Mouse (Mus musculus): Measurements from ENCODE around the gene Spag9. TPM values are rescaled to one million over a fixed set of nuclear protein-coding genes. Genes with fewer than 3 reads are reported as not detected.

The Spag9 gene
- polyA plus RNA-seq, 1 experiment = 62.4 TPM

DNA sequence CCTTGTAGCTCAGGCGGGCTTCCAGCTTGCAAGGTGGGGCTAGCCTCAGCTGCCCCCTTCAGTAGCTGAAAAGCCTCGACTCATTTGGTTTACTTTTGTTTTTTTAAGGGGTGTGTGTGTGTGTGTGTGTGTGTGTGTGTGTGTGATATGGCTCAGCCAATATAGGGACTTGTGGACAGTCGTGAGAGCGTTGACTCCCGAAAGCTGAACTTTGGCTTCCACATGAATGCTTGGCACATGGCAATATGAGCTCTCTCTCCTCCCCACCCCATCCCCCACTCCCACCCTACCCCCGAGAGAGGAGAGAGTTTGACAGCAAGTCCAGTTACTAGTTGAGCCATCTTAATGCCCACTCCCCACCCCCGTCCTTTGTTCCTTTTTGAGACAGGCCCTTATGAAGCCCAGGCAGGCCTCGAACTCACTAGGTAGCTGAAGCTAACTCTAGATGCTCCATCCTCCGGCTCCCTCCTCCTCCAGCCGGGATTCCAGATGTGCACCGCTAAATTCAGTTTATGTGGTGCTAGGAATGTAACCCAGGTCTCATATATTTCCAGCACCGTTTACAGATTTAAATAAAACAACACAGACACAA, 152.3 kb downstream of the Spag9 start:
- H3K27ac ChIP-seq (ENCODE audit: insufficient read depth, low read depth, low read length) = no peak overlapping the region
- no peak overlapping the region for H3K4me3 ChIP-seq (ENCODE audit: insufficient read depth, low read length)
- peaks cover 15% of the 10 kb centered on the region for H3K4me1 ChIP-seq (ENCODE audit: control insufficient read depth, insufficient read depth, low read length)
- TF ChIP-seq POLR2A (IDR thresholded peaks at IDR 0.05; ENCODE audit: borderline replicate concordance, low read depth, low read length) = no peak
- TF ChIP-seq CTCF (IDR thresholded peaks at IDR 0.05; ENCODE audit: low read depth, low read length) = no peak

DNA sequence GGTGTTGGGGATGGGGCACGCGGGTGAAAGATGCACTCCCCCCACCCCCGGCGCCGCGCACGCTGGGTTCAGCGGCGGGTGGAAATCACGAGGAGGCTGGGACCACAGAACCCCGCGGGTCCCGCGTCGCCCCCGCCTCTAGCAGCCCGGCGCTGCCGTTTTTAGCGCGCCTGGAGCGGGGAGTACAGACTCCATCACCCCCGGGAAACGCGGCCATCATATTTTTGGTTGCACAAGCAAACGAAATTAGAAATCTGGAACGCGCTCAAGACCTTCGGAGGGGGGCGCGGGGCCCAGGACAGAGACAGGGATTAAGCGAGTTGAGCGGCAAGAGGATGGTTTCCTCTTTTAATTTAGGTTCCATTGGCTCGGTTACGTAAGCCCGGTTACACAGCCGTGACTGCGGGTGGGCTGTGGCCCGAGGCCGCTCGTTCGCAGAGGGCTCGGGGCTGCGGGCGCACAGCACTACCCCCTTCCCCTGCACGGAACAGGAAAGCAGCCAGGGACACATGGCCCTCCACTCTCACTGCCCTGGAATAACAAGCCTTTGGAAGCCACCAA, 153.1 kb downstream of the Spag9 start:
- TF ChIP-seq CTCF (IDR thresholded peaks at IDR 0.05; ENCODE audit: low read depth, low read length) (no peak), POLR2A (IDR thresholded peaks at IDR 0.05; ENCODE audit: borderline replicate concordance, low read depth, low read length) (no peak)
- H3K4me1 ChIP-seq (ENCODE audit: control insufficient read depth, insufficient read depth, low read length) = peaks cover 13% of the 10 kb centered on the region
- H3K4me3 ChIP-seq (ENCODE audit: insufficient read depth, low read length) = peak overlapping the region; percentile 57
- no peak overlapping the region for H3K27ac ChIP-seq (ENCODE audit: insufficient read depth, low read depth, low read length)

DNA sequence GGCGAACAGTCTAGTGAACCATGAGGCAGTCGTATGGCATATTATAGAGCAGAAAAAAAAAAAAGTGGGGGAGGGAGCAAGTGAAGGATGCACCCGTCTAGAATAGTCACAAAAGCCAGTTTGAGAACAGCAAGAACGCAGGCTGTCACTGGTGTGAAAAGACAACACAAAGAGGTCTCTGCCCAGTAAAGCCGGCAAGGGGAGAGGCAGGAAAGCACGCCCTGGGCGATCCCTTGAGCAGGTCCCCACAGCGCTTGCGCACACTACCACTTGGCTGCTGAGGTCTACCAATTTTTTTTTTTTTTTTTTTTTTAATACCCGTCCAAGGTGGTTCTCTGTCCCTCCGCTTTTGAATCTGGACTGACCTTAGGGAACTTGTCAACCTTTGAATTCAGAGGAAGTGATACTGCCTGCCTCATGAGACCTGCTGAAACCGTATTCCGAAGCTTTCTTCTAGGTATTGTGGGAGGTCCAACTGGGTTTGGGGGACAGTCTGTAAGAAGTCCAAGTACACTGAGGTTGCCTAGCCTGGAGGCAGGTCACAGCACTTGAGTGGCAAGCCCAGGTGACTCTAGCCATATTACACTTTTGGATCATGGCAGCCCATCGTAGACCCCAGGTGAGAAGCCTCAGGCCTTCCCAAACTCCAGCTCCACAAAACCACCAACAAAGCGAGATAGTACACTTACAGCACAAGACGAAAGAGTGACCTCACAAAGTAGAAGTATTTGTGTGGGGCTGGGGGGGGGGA, 153.8 kb downstream of the Spag9 start:
- TF ChIP-seq CTCF (IDR thresholded peaks at IDR 0.05; ENCODE audit: low read depth, low read length) = no peak
- TF ChIP-seq POLR2A (IDR thresholded peaks at IDR 0.05; ENCODE audit: borderline replicate concordance, low read depth, low read length) = no peak
- Histone ChIP-seq H3K27ac (ENCODE audit: insufficient read depth, low read depth, low read length) (no peak overlapping the region), H3K4me3 (ENCODE audit: insufficient read depth, low read length) (peak overlapping the region; percentile 57), H3K4me1 (ENCODE audit: control insufficient read depth, insufficient read depth, low read length) (peaks cover 10% of the 10 kb centered on the region)

DNA sequence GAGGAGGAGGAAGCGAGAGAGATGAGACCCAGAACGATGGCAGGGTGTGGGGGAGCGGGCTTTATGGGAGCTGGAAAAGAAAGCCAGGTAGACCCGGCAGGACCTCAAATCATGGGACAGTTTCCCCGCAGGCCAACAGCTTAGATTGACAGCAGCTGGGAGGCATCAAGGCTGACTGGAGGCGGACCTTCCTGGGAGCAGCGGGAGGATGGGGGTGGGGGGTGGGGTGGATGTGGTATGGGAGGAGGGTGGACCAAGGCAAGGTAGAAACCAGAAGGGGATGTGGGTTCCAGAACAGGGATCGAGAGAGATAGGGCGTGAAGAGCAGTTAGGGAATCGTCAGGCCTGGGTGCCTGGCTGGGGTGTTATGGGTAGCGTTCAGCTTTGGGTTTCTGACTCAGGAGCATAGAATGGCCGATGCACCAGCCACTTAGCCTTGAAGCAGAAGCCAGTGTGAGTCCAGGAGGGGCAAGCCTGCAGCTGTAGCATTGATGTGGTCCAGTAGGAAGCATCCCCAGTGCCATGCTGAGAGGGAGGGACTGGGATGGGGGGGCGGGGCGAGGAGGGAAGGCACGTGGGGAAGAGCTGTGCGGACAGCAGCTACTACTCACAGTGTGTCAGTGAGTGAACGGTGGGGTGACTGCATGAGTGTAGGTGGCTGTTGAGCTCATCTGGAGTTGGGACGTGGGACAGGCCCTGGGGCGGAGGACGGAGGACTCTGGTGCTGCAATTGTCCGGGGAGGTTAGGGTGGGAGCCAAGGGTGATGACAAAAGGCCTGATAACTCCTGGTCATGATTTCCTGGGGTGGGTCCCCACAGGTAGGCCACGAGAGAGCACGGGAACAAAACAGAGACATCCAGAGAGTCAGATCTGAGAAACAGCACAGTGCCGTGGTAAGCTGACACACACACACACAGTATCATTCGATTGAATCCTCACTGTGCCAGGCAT, 154.9 kb downstream of the Spag9 start:
- H3K4me3 ChIP-seq (ENCODE audit: insufficient read depth, low read length) = no peak overlapping the region
- TF ChIP-seq POLR2A (IDR thresholded peaks at IDR 0.05; ENCODE audit: borderline replicate concordance, low read depth, low read length) (no peak), CTCF (IDR thresholded peaks at IDR 0.05; ENCODE audit: low read depth, low read length) (no peak)
- no peak overlapping the region for H3K27ac ChIP-seq (ENCODE audit: insufficient read depth, low read depth, low read length)
- H3K4me1 ChIP-seq (ENCODE audit: control insufficient read depth, insufficient read depth, low read length) = peaks cover 4% of the 10 kb centered on the region

DNA sequence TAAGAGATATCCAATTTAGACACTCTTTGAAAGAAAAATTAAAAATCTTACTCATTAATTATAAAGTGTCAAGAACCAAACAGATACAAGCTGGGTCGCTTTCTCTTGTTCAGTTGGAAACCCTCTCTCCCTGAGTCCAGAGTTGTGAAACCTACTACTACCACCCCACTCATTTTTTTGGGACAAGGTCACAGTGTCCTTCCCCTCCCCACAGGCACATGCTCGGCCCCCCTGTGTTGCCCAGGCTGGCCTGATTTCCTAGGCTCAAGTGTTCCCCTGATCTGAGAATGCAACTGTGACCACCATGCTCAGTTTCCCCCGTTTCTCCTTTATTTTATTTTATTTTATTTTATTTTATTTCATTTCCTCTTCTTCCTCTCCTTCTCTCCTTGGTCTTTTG, 158.3 kb downstream of the Spag9 start:
- Histone ChIP-seq H3K27ac (ENCODE audit: insufficient read depth, low read depth, low read length) (no peak overlapping the region), H3K4me1 (ENCODE audit: control insufficient read depth, insufficient read depth, low read length) (peaks cover 7% of the 10 kb centered on the region), H3K4me3 (ENCODE audit: insufficient read depth, low read length) (no peak overlapping the region)
- no peak for TF ChIP-seq CTCF (IDR thresholded peaks at IDR 0.05; ENCODE audit: low read depth, low read length)
- no peak for TF ChIP-seq POLR2A (IDR thresholded peaks at IDR 0.05; ENCODE audit: borderline replicate concordance, low read depth, low read length)

DNA sequence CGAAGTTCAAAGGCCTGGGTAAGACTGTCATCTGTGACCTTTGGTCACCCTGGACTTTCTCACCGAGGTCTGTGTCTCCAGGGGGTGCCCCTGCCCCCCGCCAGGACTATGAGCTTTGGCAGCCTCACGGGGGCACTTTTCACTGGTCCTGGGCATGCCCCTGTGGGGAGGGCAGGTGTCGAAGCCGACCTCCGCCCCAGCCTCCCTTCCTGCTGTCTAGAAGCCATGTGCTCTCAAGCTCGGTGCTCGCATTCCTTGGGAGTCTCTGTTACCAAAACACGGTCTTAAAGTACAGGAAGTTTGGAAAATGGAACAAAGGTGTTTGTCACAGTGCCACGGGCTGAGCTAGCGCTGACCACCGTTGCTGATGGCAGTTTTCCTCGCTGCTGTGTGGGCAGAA, 162.6 kb downstream of the Spag9 start:
- no peak overlapping the region for H3K4me3 ChIP-seq (ENCODE audit: insufficient read depth, low read length)
- TF ChIP-seq POLR2A (IDR thresholded peaks at IDR 0.05; ENCODE audit: borderline replicate concordance, low read depth, low read length) (no peak), CTCF (IDR thresholded peaks at IDR 0.05; ENCODE audit: low read depth, low read length) (no peak)
- H3K27ac ChIP-seq (ENCODE audit: insufficient read depth, low read depth, low read length) = no peak overlapping the region
- peaks cover 32% of the 10 kb centered on the region for H3K4me1 ChIP-seq (ENCODE audit: control insufficient read depth, insufficient read depth, low read length)

DNA sequence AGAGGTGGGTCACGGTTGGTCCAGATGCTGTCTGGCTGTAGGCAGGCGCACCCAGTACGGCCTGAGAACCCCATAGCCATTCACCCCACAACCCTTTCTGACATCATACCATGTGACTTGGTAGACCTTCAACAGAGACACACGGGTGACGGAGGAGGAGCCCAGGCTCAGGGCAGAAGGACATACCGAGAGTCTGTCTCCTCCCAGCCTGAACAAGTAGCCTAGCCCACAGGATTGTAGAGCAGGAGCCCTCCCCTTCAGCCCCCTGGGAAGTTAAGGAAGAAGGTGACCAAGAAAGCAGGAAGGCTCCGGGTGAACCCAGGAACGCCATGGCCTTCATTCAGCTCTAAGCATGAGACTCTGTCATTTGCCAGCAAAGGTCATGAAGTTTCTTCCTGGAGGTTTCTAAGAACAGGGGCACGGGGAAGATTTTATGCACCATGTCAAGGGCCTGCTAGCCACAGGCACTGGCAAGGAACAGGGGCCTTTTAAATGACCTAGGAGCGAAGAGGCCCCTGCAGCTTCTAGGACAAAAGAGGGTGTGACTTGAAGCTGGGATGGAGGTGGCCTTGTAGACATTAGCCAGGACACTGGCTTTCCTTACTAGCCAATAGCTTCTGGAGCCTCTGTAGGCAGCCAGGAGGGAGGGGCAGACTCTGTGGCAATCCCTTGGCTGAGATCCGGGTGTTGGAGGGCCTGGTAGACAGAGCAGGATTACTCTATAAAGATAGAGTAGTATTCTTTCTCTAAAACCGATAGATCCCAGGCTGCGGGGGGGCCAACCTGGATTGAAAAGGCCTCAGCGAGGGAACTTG, 163.4 kb downstream of the Spag9 start:
- Histone ChIP-seq H3K27ac (ENCODE audit: insufficient read depth, low read depth, low read length) (no peak overlapping the region), H3K4me1 (ENCODE audit: control insufficient read depth, insufficient read depth, low read length) (peaks cover 32% of the 10 kb centered on the region), H3K4me3 (ENCODE audit: insufficient read depth, low read length) (no peak overlapping the region)
- TF ChIP-seq CTCF (IDR thresholded peaks at IDR 0.05; ENCODE audit: low read depth, low read length) (no peak), POLR2A (IDR thresholded peaks at IDR 0.05; ENCODE audit: borderline replicate concordance, low read depth, low read length) (no peak)

DNA sequence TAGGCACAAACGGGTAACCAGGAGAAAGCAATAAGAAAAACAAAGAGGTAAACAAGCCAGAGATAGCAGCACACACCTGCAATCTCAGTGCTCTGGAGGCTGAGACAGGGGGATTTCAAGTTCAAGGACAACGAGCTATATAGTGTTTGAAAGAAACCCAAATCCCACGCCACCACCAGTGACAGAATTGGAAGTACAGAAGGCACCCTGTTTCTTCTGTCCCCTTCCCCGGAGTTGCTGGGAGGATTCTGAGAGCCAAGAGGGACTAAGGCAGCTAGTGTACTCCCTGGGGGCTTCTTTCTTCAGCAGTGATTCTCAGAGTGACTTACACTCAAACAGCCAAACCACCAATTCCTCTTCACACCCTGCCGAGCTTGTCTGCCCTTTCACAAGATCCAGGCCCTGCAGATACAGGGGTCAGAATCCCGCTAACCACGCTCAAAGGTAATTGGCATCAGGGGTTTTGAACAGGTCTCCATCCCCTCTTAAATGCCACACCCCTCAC, 164.1 kb downstream of the Spag9 start:
- H3K4me1 ChIP-seq (ENCODE audit: control insufficient read depth, insufficient read depth, low read length) = peaks cover 32% of the 10 kb centered on the region

More for the DNA sequence above, 164.1 kb downstream of the Spag9 start:
- TF ChIP-seq POLR2A (IDR thresholded peaks at IDR 0.05; ENCODE audit: borderline replicate concordance, low read depth, low read length) (no peak), CTCF (IDR thresholded peaks at IDR 0.05; ENCODE audit: low read depth, low read length) (no peak)
- Histone ChIP-seq H3K4me3 (ENCODE audit: insufficient read depth, low read length) (no peak overlapping the region), H3K27ac (ENCODE audit: insufficient read depth, low read depth, low read length) (no peak overlapping the region)

All from bone marrow macrophage, adult 2 months (primary cell).